Mouse (Mus musculus) CH12.LX (cell line): ENCODE results near the gene Dnah12. TPM values are rescaled to one million over a fixed set of nuclear protein-coding genes. Genes with fewer than 3 reads are reported as not detected.

Source experiments
- DNase-seq: peaks from one replicate; pipeline ENCODE4 v3.0.0-alpha.2; 2013; ENCODE audit errors: extremely low read depth
- H3K27ac ChIP-seq: 2 replicates; pipeline ENCODE4 v1.5.1; 2012; ENCODE audit warnings: low read depth, mild to moderate bottlenecking, control low read depth, moderate library complexity; ENCODE audit not compliant: insufficient read depth
- H3K27me3 ChIP-seq: replicated peaks from 2 replicates; pipeline ENCODE3; 2012; ENCODE audit warnings: inconsistent platforms
- H3K36me3 ChIP-seq, 2 experiments: replicated peaks in 1 of 2; 2 replicates each; pipeline versions ENCODE3 to v1.6.1; 2012; ENCODE audit warnings: inconsistent platforms in 1 of 2, low read length in 1 of 2, mild to moderate bottlenecking in 1 of 2, mixed read lengths in 1 of 2, moderate library complexity in 1 of 2; ENCODE audit not compliant: control insufficient read depth in 1 of 2, insufficient read depth in 1 of 2
- H3K4me1 ChIP-seq, 2 experiments: 2 replicates each; pipeline ENCODE4 v1.6.1; 2012; ENCODE audit warnings: inconsistent platforms in 1 of 2, moderate library complexity in 1 of 2; ENCODE audit not compliant: insufficient read depth in 2 of 2, control insufficient read depth in 1 of 2
- H3K4me2 ChIP-seq: 2 replicates; pipeline ENCODE4 v1.6.1; 2012; ENCODE audit warnings: low read depth, mild to moderate bottlenecking, control low read depth; ENCODE audit not compliant: poor library complexity, insufficient read depth, severe bottlenecking
- H3K4me3 ChIP-seq, 3 experiments: fragments of 150-350 bp in 1 of 3; sonication (generic) in 1 of 3; replicated peaks in 1 of 3; 2 replicates each; pipeline versions ENCODE3 to v1.5.1; 2011 to 2012; ENCODE audit warnings: low read depth in 2 of 3, low read length in 2 of 3, mild to moderate bottlenecking in 2 of 3, moderate library complexity in 2 of 3, control low read depth in 1 of 3, improper control_type of control experiment in 1 of 3, inconsistent platforms in 1 of 3, mixed read lengths in 1 of 3; ENCODE audit not compliant: poor library complexity in 1 of 3
- H3K79me2 ChIP-seq: replicated peaks from 2 replicates; pipeline ENCODE4 v1.6.1; 2012; ENCODE audit warnings: mild to moderate bottlenecking, moderate library complexity; ENCODE audit not compliant: control insufficient read depth, poor library complexity, insufficient read depth, severe bottlenecking; ENCODE audit errors: extremely low read depth
- H3K9ac ChIP-seq: 2 replicates; pipeline ENCODE4 v1.6.1; 2012; ENCODE audit warnings: low read depth, mild to moderate bottlenecking, control low read depth, moderate library complexity; ENCODE audit not compliant: insufficient read depth
- H3K9me3 ChIP-seq: replicated peaks from 2 replicates; pipeline ENCODE3; 2012; ENCODE audit warnings: low read length, inconsistent platforms, mixed read lengths
- BHLHE40 ChIP-seq: IDR thresholded peaks from 2 replicates; pipeline ENCODE4 v1.6.1; 2011; ENCODE audit warnings: mild to moderate bottlenecking, low read depth, low read length, improper control_type of control experiment
- CHD1 ChIP-seq: IDR thresholded peaks from 2 replicates; pipeline ENCODE4 v1.6.1; 2012; ENCODE audit warnings: low read depth, low read length, improper control_type of control experiment, inconsistent platforms
- CTCF ChIP-seq, 2 experiments: IDR thresholded peaks in 1 of 2; conservative IDR thresholded peaks in 1 of 2; 2 replicates each; pipeline ENCODE4 v1.5.1; 2011 to 2012; ENCODE audit warnings: low read depth in 2 of 2, low read length in 2 of 2, improper control_type of control experiment in 1 of 2, inconsistent platforms in 1 of 2, mild to moderate bottlenecking in 1 of 2, moderate library complexity in 1 of 2
- GABPA ChIP-seq: IDR thresholded peaks from 2 replicates; pipeline ENCODE4 v1.6.1; 2012; ENCODE audit warnings: low read depth, low read length, improper control_type of control experiment, inconsistent platforms; ENCODE audit not compliant: insufficient replicate concordance
- IRF4 ChIP-seq: IDR thresholded peaks from 2 replicates; pipeline ENCODE4 v1.6.1; 2014; ENCODE audit warnings: low read depth, mild to moderate bottlenecking, inconsistent platforms, low read length, improper control_type of control experiment
- JUND ChIP-seq: conservative IDR thresholded peaks from 2 replicates; pipeline ENCODE4 v1.6.1; 2011; ENCODE audit warnings: low read depth, low read length, improper control_type of control experiment
- MAFK ChIP-seq: IDR thresholded peaks from 2 replicates; pipeline ENCODE4 v1.6.1; 2011; ENCODE audit warnings: low read length, improper control_type of control experiment; ENCODE audit not compliant: insufficient replicate concordance
- MXI1 ChIP-seq: IDR thresholded peaks from 2 replicates; pipeline ENCODE4 v1.6.1; 2011; ENCODE audit warnings: mild to moderate bottlenecking, low read depth, low read length, improper control_type of control experiment
- NELFE ChIP-seq: IDR thresholded peaks from 2 replicates; pipeline ENCODE4 v1.6.1; 2011; ENCODE audit warnings: low read depth, low read length, improper control_type of control experiment
- POLR2A ChIP-seq: IDR thresholded peaks from 2 replicates; pipeline ENCODE4 v1.6.1; 2011; ENCODE audit warnings: low read depth, mild to moderate bottlenecking, improper control_type of control experiment, low read length
- RAD21 ChIP-seq: IDR thresholded peaks from 2 replicates; pipeline ENCODE4 v1.6.1; 2011; ENCODE audit warnings: low read depth, mild to moderate bottlenecking, low read length, improper control_type of control experiment, moderate library complexity
- SMC3 ChIP-seq: IDR thresholded peaks from 2 replicates; pipeline ENCODE4 v1.6.1; 2011; ENCODE audit warnings: low read depth, low read length, improper control_type of control experiment
- TCF12 ChIP-seq: IDR thresholded peaks from 2 replicates; pipeline ENCODE4 v1.6.1; 2014; ENCODE audit warnings: low read depth, mild to moderate bottlenecking, inconsistent platforms, low read length, improper control_type of control experiment
- UBTF ChIP-seq: IDR thresholded peaks from 2 replicates; pipeline ENCODE4 v1.6.1; 2012; ENCODE audit warnings: low read depth, mild to moderate bottlenecking, inconsistent platforms, low read length, improper control_type of control experiment, moderate library complexity
- USF1 ChIP-seq: IDR thresholded peaks from 2 replicates; pipeline ENCODE4 v1.6.1; 2014; ENCODE audit warnings: low read depth, mild to moderate bottlenecking, inconsistent platforms, low read length, improper control_type of control experiment
- USF2 ChIP-seq: conservative IDR thresholded peaks from 2 replicates; pipeline ENCODE4 v1.6.1; 2011; ENCODE audit warnings: low read depth, low read length, improper control_type of control experiment
- ZC3H11A ChIP-seq: IDR thresholded peaks from 2 replicates; pipeline ENCODE4 v1.6.1; 2012; ENCODE audit warnings: low read depth, mild to moderate bottlenecking, inconsistent platforms, low read length, improper control_type of control experiment
- ZKSCAN1 ChIP-seq: IDR thresholded peaks from 2 replicates; pipeline ENCODE4 v1.6.1; 2012; ENCODE audit warnings: low read depth, inconsistent platforms, low read length, improper control_type of control experiment, borderline replicate concordance
- ZMIZ1 ChIP-seq: IDR thresholded peaks from 2 replicates; pipeline ENCODE4 v1.6.1; 2012; ENCODE audit warnings: low read depth, mild to moderate bottlenecking, inconsistent platforms, low read length, improper control_type of control experiment
- dilution Hi-C: fragments of 300-500 bp; cut with MboI; formaldehyde crosslinking; loops from 2 replicates; pipeline ENCODE4 v1.14.3; 2020; ENCODE audit warnings: low sequenced_read_pairs; ENCODE audit not compliant: extremely low pct_unique_long_range_greater_than_20kb, extremely low pct_ligation_motif_present
- in situ Hi-C: fragments of 300-500 bp; cut with MboI; formaldehyde crosslinking; loops from 3 replicates; pipeline ENCODE4 v1.14.3; 2019; ENCODE audit warnings: low sequenced_read_pairs, low pct_ligation_motif_present, low pct_unique_long_range_greater_than_20kb, mixed read lengths
- polyA plus RNA-seq: library from polyadenylated mRNA; unstranded; fragments of >175 nt; gene quantifications from 2 replicates; pipeline ENCODE4 v1.2.1, GENCODE M21; 2012; ENCODE audit warnings: low read depth; ENCODE audit not compliant: insufficient read length
- total RNA-seq, 2 experiments: library from RNA; depleted of rRNA; stranded (reverse); fragments of 300-350 nt in 1 of 2; fragments of >200 nt in 1 of 2; gene quantifications; 2 replicates each; pipeline ENCODE4 v1.2.3; 2012 to 2014

Gene Dnah12
- total and polyA plus RNA-seq, 3 experiments = 0.04 to 0.13 (median 0.04) TPM

DNA sequence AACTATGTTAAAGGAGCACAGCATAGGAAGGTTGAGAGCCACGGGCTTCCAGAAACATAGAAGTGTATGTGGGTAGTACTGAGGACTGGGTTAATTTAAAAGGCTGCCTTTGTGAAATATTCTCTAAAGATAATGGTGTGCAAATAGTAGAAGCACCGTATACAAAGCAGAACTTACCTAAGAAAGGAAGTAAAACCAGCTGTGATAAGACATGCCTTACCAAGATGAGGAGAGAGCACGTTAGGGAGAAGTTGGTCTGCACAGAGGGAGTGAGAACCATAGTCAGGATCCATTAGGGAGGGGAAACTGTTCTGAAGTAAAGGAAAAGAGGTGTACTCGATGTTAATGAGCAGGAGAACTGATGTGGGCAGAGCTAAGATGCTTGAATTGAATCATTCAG lies 90.7 kb downstream of the Dnah12 start:
- DNase-seq = no peak
- Histone ChIP-seq H3K9ac (no peak overlapping the region), H3K36me3 (no peaks in the 10 kb centered on the region), H3K4me1 (peaks cover 0 to 11% of the 10 kb centered on the region in 2 experiments; a peak in 2 of 4 replicates), H3K9me3 (no peaks in the 10 kb centered on the region), H3K4me2 (no peak overlapping the region), H3K27me3 (no peaks in the 10 kb centered on the region), H3K4me3 (no peak overlapping the region), H3K79me2 (no peaks in the 10 kb centered on the region), H3K27ac (no peak overlapping the region)
- TF ChIP-seq MXI1 = no peak
- no peak for TF ChIP-seq TCF12
- TF ChIP-seq MAFK = no peak
- no peak for TF ChIP-seq IRF4
- no peak for TF ChIP-seq CTCF (conservative IDR thresholded peaks at IDR 0.05 in 1 of 2, IDR thresholded peaks at IDR 0.05 in 1 of 2; ENCODE audit: low read depth in 2 of 2, low read length in 2 of 2)
- no peak for TF ChIP-seq ZKSCAN1
- no peak for TF ChIP-seq JUND
- TF ChIP-seq CHD1 = no peak
- no peak for TF ChIP-seq BHLHE40
- TF ChIP-seq GABPA = no peak
- no peak for TF ChIP-seq ZC3H11A
- no peak for TF ChIP-seq ZMIZ1
- no peak for TF ChIP-seq UBTF
- no peak for TF ChIP-seq NELFE
- TF ChIP-seq SMC3 = no peak
- no peak for TF ChIP-seq USF2
- TF ChIP-seq USF1 = no peak
- TF ChIP-seq POLR2A = no peak
- in situ Hi-C loops (no loop called here), dilution Hi-C loops (no loop called here)

DNA sequence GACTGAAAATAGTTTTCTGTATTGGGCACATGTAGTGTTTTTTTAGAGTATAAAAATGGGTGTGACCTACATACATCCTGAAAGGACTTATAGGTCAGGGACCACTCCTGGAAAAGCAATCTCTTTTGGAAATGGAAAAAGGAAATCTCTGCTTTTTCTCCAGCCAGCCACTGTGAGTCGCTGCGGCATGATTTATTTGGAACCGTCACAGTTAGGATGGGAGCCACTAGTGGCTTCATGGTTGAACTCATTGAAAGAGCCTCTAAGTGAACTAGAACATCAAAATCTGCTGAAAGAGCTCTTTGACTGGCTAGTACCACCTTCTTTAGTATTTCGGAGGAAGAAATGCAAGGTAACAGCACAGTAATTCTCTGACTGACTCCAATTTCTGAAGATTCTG lies 92.6 kb downstream of the Dnah12 start:
- H3K36me3 ChIP-seq = no peaks in the 10 kb centered on the region
- H3K4me1 ChIP-seq = peaks cover 0 to 11% of the 10 kb centered on the region in 2 experiments; a peak in 2 of 4 replicates
- H3K27me3 ChIP-seq = no peaks in the 10 kb centered on the region
- DNase-seq = no peak
- dilution Hi-C loops (no loop called here), in situ Hi-C loops (no loop called here)
- H3K27ac ChIP-seq = no peak overlapping the region
- TF ChIP-seq RAD21 (peak; percentile 42), CTCF (conservative IDR thresholded peaks at IDR 0.05 in 1 of 2, IDR thresholded peaks at IDR 0.05 in 1 of 2; ENCODE audit: low read depth in 2 of 2, low read length in 2 of 2) (peak in 1 of 2 experiments; percentile 68; a peak in 2 of 4 replicates), ZC3H11A (no peak), POLR2A (no peak), SMC3 (peak; percentile 44)
- no peak overlapping the region for H3K9ac ChIP-seq
- H3K79me2 ChIP-seq = no peaks in the 10 kb centered on the region
- H3K4me3 ChIP-seq = no peak overlapping the region
- no peak overlapping the region for H3K4me2 ChIP-seq
- H3K9me3 ChIP-seq = no peaks in the 10 kb centered on the region
